Mouse (Mus musculus) MEL (cell line): ENCODE data around the gene Strc.

ENCODE experiments used
- CTCF ChIP-seq, 3 experiments: IDR thresholded peaks in 2 of 3; conservative IDR thresholded peaks in 1 of 3; 2 replicates each; pipeline ENCODE4 v1.5.1; 2011 to 2012; ENCODE audit warnings: low read length in 3 of 3, low read depth in 2 of 3, mild to moderate bottlenecking in 2 of 3, improper control_type of control experiment in 1 of 3, inconsistent platforms in 1 of 3, mixed read lengths in 1 of 3, moderate library complexity in 1 of 3; ENCODE audit not compliant: control insufficient read depth in 1 of 3, insufficient read depth in 1 of 3, poor library complexity in 1 of 3, severe bottlenecking in 1 of 3
- EP300 ChIP-seq, 2 experiments: IDR thresholded peaks; 2 replicates each; pipeline ENCODE4 v1.6.1; 2011; ENCODE audit warnings: improper control_type of control experiment in 2 of 2, low read length in 2 of 2, low read depth in 1 of 2, mild to moderate bottlenecking in 1 of 2

DNA sequence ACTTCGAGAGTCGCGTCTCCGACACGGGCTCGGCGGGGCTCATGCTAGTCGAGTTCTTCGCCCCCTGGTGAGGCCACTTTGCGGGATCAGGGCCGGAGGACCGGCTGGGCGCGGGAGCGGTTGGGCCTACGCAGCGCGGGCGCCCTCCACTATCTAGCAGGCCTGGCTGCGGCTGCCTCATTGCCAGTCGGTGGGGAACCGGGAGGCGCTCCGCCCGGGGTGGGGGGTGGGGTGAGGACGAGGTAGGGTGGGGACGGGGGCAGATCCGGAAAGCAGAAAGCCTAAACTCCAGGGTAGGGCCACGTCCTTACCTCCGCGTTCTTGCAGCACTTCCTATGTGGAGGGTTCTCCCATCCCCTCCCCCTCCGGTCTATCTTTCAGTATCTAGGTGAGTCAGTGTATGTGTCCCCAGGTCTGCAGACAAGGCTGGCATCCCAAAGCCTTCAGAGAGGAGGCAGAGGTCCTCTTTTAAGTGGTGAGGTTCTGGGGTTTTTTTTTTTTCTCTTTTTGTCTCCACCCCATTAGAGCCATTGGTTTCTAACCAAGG is 27.2 kb upstream of the Strc start:
- no peak for TF ChIP-seq EP300 (IDR thresholded peaks at IDR 0.05; ENCODE audit: low read depth in 1 of 2, low read length in 2 of 2)
- no peak for TF ChIP-seq CTCF (IDR thresholded peaks at IDR 0.05 in 2 of 3, conservative IDR thresholded peaks at IDR 0.05 in 1 of 3; ENCODE audit: control insufficient read depth in 1 of 3, insufficient read depth in 1 of 3, low read depth in 2 of 3, low read length in 3 of 3, poor library complexity in 1 of 3, severe bottlenecking in 1 of 3)
